ENCODE assay signal across 18 mouse cellular contexts in genomic region chr2:56820551-56820950, GRCm38 (mm10).
"Had no signal": no experiment of that assay in that cellular context is flagged by ENCODE, and none has a peak within 500 bp of the region (broad histone marks: within the 10 kb centered on the region; RNA-seq: fewer than 3 reads in every experiment).

No protein-coding gene starts in this region.

- H3K36me3 ChIP-seq: liver, embryonic 13.5 days; liver, embryonic 15.5 days; lung, embryonic 15.5 days; midbrain, embryonic 13.5 days; midbrain, embryonic 15.5 days; neural tube, embryonic 12.5 days; stomach, embryonic 15.5 days had no signal

- ATAC-seq: liver, postnatal 0 days; lung, postnatal 0 days; midbrain, embryonic 13.5 days; midbrain, embryonic 15.5 days had no signal

- H3K4me2 ChIP-seq: liver, embryonic 13.5 days; liver, embryonic 15.5 days; lung, embryonic 15.5 days; midbrain, embryonic 13.5 days; midbrain, embryonic 15.5 days; neural tube, embryonic 12.5 days; stomach, embryonic 15.5 days had no signal

- H3K27ac ChIP-seq: liver, embryonic 13.5 days; liver, embryonic 15.5 days; lung, embryonic 15.5 days; macrophage; midbrain, embryonic 13.5 days; midbrain, embryonic 15.5 days; neural tube, embryonic 12.5 days; stomach, embryonic 15.5 days; stomach, postnatal 0 days had no signal

- DNase-seq: liver, embryonic 13.5 days; liver, postnatal 0 days; lung, adult 2 months; lung, postnatal 14 days; lung, postnatal 36 days; thymus, adult 2 months; thymus, postnatal 25 days; thymus, postnatal 4 days had no signal

- H3K27me3 ChIP-seq: liver, embryonic 13.5 days; liver, embryonic 15.5 days; lung, embryonic 15.5 days; megakaryocyte, embryonic 14.5 days; midbrain, embryonic 13.5 days; midbrain, embryonic 15.5 days; neural tube, embryonic 12.5 days; stomach, embryonic 15.5 days had no signal

- H3K9ac ChIP-seq: liver, embryonic 13.5 days; liver, embryonic 15.5 days; liver, postnatal 0 days; lung, embryonic 15.5 days; midbrain, embryonic 13.5 days; midbrain, embryonic 15.5 days; neural tube, embryonic 12.5 days; stomach, embryonic 15.5 days had no signal

- H3K4me1 ChIP-seq: liver, embryonic 13.5 days; liver, embryonic 15.5 days; lung, embryonic 15.5 days; megakaryocyte, embryonic 14.5 days; midbrain, embryonic 13.5 days; midbrain, embryonic 15.5 days; neural tube, embryonic 12.5 days; stomach, embryonic 15.5 days had no signal

- H3K4me3 ChIP-seq: liver, embryonic 13.5 days; liver, embryonic 15.5 days; lung, embryonic 15.5 days; megakaryocyte, embryonic 14.5 days; midbrain, embryonic 13.5 days; midbrain, embryonic 15.5 days; neural tube, embryonic 12.5 days; stomach, embryonic 15.5 days had no signal

- H3K9me3 ChIP-seq: liver, embryonic 13.5 days; liver, embryonic 15.5 days; lung, embryonic 15.5 days; megakaryocyte, embryonic 14.5 days; midbrain, embryonic 13.5 days; midbrain, embryonic 15.5 days; neural tube, embryonic 12.5 days; stomach, embryonic 15.5 days had no signal
